Mouse (Mus musculus): ENCODE data around the gene Optc.

The Optc gene

DNA sequence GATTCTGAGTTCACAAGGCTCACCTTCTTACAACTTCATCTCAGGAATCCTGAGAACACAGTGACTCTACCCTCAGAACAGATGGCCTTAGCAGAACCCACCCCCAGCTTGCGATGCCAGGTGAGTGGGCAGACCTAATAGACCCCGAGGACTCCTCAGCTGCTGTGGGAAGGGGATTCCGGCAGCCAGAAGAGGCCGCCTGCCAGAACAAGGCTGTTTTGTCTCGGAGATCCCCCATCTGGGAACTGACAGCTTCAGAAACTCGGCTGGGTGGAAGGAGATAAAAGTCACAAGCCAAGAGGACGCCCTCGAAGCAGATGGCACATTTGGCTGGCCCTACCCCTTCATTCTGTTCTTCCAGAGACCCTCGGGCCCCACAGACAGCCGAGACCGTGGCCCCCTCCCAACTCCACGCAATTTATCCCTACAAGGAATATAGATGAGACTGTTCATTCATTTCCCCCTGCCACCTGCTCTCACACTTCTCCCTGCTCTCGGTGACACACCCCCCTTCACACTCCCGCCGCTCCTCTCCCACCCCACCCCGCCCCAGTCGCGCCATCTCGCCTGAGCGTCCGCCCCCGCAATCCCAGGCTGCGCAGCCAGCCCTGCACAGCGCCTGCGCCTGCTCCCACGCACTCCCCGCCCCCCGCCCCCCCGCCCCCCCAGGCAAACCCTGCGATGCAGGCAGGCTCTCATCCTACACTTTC is at the start of gene Optc:
Gene Optc, minus strand, starts transcription at position 51 of the 710 bp plus-strand sequence.
- no peak for DNase-seq

DNA sequence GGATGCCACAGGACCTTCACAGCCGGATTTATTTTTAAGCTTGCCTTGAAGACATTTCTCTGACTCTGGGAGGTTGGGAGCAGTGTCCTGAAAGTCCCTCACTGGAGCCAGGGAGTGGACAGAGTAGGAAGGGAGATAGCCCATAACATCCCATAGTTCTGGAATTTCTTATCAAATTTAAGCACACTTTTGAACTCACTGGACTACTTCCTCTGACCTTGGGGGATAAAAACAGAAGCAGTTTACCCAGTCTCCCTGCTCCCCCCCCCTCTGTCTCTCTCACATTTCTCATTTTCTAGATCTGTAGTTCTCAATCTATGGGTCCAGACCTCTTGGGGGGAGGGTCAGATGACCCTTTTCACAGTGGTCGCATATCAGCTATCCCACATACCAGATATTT is 46.2 kb upstream of the Optc start:
- DNase-seq: no peak

DNA sequence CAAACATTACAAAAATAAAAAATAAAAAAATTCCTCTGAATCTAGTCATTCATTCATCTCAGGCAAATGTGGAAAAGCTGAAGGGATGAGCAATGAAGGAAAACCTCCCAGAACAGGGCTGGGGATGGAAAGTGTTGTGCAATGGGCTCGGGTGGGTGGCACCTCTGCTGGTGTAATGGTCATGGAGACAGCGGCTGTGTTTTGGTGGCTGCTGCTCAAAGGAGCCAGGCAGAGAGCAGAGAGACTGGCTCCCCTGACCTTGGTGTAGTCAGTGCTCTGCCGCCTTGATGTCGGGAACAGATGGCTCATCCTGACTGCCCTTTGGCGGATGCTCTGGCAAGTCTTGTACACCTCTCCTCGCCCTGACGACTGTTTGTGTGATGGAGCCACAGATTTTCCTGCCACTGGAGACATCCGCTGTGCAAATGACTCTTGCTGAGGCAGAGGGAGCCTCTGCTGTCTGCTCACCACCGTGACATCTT is 45.5 kb upstream of the Optc start:
- no peak for DNase-seq

DNA sequence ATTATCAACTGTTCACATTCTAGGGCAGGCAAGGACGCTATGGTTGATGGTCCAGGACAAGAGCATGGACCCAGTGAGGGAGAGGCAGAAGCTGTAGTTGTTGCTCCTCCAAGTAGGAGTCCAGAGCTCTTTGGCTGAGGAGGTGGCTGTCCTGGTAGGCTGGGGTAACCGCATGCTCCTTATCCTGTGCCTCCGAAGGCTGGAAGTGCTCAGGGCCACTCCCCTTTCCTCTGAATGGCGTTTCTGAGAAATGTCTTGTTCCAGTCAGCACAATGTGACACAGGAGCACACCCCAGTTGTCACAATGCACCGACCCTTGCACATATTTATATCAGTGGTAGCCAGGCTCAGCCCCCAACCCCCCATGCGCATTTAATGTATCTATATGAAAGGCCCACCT is 43.8 kb upstream of the Optc start:
- DNase-seq: no peak

DNA sequence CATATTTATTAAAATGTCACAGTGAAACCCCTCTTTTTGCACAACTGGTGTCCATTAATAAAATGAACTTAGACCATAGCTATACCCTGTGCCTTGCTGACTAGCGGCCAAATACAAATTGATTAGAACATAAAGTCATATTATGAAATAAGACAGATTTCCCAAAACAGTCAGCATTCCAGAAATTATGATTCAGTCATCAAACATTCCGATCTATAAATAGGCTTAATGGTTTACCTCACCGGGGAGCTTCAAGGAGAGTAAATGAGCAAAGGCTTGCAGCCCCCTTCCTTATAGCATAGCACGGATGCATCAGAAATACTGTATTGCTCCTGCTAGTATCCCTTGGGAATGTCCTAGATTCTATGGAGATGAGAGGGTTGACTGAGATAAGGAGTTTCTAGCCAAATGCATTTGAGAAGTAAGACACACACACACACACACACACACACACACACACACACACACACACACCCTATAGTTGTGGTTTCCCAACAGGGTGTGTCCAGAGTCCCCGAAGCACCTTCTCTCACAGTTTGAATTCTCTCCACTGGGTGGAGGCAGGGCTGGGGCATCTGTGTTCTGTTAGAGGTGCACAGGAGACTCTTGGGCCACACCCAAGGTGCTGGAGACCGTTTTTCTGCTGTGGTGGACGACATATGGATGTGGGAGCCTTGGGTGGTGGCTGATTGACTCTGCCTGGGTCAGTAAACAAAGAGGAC is 42.4 kb upstream of the Optc start:
- DNase-seq: no peak

DNA sequence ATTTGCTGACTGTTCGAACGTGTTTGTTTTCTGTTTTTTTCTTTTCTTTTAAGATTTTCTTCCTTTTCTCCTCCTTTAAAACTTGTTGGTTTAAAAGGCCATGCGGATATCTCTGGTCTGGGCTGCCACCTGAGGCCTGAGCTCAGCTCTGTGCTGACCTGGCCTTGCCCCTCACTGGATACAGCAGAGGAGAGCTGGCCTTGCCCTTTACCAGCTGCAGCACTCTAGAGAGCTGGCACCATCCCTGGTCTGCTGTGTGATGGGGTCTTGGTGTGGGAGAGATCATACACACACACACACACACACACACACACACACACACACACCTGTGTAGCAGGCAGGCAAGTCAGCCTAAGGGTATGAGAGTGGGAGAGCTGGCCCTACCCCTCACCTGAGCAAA is 37.3 kb upstream of the Optc start:
- DNase-seq: no peak

DNA sequence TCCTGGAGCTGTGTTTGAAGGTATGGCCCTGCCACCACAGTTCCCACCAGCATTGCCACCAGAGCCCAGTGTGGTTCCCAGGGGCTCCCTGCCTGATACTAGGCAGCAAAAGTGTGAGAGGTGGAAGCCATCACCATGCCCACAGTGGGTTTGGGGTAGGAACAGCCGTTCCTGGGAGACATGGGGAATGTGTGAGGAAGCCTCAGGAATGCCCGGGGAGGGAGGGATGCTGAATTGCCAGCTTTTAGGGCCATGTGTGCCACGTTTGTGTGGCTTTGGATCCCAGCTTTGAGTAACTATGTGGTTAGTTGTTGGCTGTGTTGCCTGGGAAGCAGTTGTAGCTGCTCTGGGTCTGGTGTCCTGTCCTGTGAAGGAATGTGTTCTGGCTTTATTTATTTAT is 34.1 kb upstream of the Optc start:
- DNase-seq: no peak

DNA sequence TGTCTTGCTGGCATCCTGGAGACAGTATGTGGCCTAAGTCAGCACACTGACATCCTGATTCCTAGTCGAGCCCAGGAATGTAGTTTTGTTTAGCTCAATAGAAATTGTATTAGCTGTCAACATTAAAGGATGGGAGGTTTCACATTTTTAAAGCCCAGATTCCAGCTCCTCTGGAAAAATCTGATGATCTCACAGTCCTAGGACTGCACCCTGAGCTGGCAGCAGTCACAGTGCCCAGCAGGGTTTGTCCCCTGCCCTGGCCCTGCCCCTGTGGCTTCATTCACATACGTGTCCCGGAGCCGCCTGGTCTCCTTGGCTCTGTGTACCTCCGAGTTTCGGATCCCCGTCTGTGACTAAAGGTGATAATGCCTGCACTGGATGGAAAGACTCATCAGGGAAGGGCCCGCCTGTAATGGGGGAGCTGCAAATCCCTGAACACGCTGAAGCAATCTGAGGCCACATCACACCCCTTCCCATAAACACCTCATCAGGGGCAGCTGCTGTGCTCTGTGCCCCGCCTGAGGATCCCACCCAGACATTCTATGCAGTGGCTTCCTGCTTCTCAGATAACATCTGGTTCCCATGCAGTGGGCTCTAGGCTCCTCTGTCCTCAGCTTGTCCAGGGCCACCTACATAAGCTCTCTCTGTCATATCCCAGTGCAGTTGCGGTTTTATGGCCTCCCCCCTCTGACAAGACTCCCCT is 33.5 kb upstream of the Optc start:
- no peak for DNase-seq

DNA sequence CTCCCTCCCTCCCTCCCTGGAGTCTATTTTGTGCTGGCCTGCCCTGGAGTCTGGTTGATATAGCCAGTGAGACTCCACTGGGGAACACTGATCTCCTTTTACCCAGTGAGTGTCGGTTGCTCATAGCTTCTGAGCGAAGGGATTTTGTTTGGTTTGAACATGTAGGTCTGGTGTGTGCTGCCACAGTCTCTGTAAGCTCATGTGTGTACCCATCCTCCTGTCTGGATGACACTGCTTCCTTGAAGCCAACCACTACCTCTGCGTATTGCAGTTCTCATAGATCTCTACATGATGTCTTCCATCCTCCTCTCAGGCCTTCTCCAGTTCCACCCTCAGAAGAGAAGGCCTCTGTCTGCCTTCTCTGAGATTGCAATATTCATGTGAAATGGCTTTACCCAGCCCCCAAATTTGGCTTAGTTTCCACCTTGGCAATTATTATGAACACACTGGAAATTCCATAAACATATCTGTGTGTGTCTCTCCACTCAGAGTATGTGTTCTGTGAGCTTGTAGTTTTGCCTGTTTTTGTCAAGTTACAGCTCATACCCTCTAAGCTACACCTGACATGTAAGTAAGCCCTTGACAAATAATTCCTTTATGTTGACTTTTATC is 32.8 kb upstream of the Optc start:
- no peak for DNase-seq

DNA sequence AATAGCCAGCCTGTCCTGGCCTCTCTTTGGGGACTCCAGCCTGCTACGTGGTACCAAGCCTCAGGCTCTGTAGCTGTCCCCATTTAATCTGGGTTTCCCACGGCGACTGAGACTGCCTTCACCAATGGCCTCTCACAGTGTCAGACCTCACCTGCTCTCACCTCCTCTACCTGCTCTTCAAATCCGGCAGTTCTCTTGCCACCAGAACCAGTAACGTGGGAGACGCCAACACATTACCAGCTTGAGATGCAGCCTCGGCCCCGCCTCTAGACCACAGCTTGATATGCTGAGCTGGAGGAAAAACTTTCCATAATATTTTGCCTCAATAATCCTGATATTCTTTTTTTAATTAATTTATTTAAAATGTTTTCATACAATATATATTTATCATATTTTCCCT is 31.9 kb upstream of the Optc start:
- no peak for DNase-seq

DNA sequence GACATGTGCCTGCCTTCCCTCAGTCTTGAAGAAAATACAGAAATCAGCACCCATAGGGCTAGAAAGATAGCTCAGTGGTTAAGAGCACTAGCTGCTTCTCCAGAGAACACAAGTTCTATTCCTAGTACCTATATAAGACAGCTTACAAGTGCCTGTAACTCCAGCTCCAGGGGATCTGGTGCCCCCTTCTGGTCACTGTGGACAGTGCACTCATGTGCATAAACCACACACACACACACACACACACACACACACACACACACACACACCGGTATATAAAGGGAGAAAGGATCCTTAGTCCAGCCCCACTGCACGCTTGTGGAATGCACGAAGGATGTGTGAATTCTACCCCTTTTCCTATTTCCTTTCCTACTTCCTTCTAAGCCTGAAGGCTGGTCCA is 28.4 kb upstream of the Optc start:
- DNase-seq: no peak

DNA sequence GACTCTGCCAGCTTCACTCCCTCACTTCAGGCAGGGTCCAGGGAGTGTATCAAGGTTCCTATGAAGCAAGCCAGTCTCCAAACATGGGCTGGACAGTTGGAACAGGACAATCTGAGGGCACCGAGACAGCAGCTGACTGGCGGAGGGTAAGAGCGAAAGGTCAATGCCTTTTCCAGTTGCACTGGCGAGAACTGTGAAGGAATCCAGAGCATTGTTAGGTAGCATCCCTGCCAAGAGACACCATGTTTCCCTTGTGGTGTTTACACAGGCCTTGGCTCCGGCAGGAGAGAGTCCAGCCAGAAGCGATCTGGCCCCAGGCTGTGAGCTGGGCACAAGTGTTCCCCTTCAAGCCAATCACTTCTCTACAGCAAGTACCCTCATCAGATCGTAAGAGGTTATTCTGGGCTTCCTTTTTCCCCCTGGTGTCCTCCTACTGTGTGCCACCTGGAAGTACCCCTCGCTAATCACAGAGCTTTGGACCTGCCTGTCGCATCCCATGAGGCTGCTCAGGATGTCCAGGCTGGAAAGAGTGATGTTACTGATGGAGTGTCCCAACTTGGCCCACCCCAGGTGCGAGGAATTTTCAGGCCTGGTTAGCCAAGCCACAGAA is 26.7 kb upstream of the Optc start:
- DNase-seq: no peak

DNA sequence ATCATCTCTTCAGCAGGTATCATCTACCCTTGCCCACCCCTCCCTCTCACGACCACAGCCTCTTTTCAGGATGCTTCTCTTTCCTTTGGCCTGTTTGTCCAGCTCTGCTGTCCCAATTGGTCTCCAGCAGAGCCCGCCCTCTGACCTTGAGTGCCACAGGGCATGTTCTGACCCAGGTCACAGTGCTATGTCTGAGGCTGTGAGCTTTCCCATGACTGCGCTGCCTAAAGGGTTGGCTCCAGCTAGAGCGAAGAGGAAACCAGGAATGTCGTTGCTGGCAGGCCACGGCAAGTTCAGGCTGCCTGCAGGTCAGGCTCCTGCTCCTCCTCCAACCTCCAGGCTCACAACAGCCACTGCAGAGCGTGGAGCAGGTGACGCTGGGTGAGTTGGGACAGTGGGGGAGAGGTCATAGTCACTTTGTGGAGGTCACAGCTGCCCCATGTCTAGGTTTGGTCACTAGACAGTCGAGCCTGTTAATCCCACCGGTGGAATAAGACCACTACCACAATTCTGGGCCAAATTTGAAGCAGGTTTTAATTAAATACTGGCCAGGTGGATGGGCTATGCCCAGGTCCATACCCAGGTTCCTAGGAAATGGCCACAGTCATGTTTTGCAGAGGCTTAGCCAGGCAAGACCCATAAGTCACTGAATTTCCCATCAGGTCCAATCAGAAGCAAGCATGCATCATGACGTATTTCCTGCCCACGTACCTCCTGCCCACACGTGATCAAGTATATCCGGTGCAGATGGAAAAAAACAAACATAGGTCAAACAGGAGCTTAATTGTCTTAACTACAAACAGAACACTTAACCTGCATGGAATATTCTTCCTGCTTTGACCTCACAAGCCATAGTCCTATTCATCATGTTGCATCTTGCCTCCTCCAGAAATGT is 25.7 kb upstream of the Optc start:
- no peak for DNase-seq

DNA sequence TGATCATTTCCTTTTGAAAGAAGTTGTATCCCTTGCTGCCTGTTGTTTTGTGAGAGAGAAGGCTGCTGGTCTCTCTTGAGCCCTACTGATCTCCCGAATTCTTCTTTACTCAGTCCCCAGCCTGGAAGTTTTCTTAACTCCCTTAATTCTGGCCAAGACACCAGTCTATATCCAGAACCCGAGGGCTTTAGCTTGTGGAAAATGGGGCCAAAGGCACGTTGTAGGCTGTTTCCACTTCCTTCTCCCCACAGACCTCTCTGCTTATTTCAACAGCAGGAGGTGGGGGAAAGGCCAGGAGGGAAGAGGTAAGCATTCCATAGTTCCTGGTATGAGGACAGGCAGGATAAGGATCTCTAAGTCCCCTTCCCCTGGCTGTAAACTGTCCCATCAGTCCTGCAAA is 22.2 kb upstream of the Optc start:
- no peak for DNase-seq

DNA sequence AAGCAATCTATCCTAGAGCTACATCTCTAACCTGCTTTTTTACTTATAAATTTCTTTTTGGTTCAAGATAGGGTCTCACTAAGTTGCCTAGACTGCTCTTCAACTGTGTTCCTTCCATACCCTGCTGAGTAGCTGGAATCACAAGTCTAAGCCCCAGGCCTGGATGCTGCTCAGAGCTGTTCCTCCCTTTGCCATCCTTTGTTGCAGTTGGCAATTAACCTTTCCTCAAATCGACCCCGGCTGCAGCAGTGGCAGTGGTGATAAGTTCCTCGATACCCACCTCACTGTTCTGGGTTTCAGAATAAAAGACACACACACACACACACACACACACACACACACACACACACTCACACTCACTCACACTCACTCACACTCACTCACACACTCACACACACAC is 17.4 kb upstream of the Optc start:
- no peak for DNase-seq

DNA sequence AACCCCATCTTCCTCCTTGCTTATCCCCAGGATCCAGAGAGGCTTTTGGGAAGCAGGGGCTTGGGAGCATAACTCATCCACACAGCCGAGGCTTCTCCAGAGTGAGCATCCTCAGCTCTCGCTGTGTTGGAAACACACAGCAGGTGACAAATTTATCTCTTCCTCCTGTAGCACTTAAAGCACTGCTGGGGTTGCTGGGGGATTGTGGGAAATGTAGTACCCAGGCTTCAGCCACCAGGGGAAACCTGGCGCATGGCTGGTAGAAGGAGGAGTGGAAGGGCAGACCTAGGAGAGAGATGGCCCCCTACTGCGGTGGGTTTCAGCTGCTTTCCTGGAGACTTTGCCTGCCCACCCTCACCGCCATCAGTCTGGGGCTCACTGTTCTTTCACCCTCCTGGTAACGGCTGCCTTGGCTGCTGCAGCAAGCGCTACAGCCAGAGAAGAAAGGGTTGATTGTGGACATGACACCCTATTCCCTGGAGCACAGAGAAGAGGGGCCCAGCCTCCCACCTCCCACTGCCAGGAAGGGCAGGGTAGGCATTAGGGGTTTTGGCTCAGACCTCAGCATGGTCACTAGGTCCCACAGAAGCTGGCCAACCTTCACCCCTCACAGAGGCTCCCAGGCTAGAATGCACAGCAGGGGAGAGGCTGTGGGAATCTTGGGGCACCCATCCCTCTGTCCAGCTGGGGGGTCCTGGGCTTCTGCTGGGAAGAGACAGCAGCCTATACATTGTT is 16.5 kb upstream of the Optc start:
- no peak for DNase-seq

DNA sequence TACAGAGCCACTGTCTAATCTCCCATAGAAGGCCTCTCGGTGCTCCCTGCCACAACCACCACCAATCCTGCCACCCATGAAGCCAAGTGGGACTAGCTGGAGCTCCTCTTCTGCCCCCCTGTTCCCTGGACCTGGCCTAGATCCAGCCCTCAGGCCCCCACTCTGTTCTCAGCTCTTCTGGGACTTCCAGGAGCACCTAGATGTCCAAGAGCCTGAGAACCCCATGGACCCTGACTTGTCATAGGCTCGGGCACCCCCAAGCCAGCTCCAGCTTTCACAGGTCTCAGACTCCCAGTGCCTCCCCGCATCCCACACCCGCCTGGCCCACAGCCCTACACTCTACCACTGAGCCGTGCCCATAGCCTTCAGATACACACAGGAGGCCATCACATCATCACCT is 15.3 kb upstream of the Optc start:
- no peak for DNase-seq

DNA sequence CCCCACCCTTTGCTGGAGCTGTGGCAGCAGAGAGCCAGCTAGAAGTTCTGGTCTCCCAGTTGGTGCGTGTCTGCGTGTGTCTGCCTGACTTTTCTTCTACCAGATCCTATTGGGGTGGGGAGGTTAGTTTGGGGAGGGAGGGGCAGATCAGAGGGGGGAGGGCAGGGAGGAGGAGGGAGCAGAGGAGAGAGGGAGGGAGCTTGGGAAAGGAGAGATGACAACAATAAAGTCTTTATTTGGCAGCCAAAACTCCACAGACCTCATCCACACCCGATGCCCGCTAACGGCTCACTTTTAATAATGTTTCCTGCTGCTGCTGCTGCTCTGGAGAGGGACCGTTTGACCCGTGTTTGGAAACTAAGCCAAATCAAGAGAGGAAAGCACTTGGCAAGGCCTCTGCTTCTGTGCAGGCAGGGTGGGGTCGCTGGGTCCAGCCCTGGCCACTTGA is 13.5 kb upstream of the Optc start, which contains the start of gene Prelp:
Gene Prelp, minus strand, starts transcription at position 111 of the 448 bp plus-strand sequence.
- no peak for DNase-seq

DNA sequence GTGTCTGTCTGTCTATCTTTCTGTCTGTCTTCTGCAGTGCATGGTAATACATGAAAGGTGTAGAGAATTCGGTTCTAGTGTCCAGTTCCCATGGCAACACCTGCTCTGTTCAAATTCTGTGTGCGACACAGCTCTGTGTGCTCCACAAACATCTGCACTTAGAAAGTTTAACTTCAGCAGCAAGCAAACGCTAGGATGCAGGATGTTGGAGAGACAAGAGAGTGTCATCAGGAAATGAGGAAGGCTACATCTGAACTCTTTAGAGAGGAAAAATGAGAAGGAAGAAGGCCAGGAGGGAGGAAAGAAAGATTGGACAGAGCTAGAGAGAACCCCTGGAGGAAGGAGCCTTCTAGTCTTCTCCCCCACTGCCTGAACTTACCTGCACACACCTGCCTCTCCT is 13.1 kb upstream of the Optc start:
- no peak for DNase-seq

DNA sequence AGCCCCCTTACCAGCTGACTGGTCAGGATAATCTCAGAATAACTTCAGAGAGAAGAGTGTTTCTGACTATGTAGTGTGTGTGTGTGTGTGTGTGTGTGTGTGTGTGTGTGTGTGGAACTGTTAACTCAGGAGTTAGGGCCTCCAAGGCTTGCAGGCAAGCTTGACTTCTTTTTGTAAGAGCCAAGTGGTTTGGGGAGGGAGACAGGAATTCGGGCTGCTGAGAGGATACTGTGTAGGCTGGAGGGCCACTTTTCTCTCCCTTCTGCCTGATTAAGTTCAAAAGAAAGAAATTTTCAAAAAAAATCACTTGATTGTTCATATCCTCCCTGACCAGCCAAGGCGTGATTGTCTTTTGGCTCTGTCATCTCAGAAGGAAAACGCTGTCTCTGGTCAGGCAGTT is 12.6 kb upstream of the Optc start:
- DNase-seq: no peak

DNA sequence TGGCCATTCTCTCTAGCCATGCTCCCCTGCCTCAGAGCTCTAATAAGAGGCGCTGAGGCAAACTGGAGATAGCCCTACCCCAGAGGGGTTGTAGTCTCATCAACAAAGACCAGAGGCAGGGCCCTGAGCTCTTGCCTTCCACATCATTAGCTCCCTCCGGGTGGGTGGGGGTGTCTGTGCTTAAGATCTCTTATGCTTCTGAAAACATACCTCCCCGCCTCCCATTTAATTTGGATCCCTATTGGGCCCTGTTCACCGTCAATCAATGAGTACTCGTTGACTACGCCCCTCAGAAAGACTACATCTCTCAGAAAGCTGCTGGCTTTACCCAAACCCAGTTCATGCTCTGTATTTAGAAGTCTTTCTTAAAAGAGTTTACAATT is 10.3 kb upstream of the Optc start:
- no peak for DNase-seq
